Mouse (Mus musculus): Measurements from ENCODE around the gene Rapgef3.
A peak's percentile ranks its signal among the peaks of the same experiment; 100 is the strongest.

The Rapgef3 gene

GRCm38 (mm10) chr15:97767280-97768186, at the start of gene Rapgef3:
Gene Rapgef3 (minus strand): TSS chr15:97767972.
- DNase-seq (ENCODE audit: low read depth in 1 of 2, low spot score in 2 of 2): peak in 1 of 2 experiments; percentile 59

GRCm38 (mm10) chr15:97816199-97816994, 48.6 kb upstream of the Rapgef3 start:
- no peak for DNase-seq (ENCODE audit: low read depth in 1 of 2, low spot score in 2 of 2)

- DNase-seq (ENCODE audit: low read depth in 1 of 2, low spot score in 2 of 2): no peak
Measured at GRCm38 (mm10) chr15:97815254-97815653, 47.5 kb upstream of the Rapgef3 start.

- no peak for DNase-seq (ENCODE audit: low read depth in 1 of 2, low spot score in 2 of 2)
Measured at GRCm38 (mm10) chr15:97814703-97815102, 46.9 kb upstream of the Rapgef3 start.

- no peak for DNase-seq (ENCODE audit: low read depth in 1 of 2, low spot score in 2 of 2)
Measured at GRCm38 (mm10) chr15:97813452-97814204, 45.9 kb upstream of the Rapgef3 start.

GRCm38 (mm10) chr15:97812875-97813274, 45.1 kb upstream of the Rapgef3 start:
- DNase-seq (ENCODE audit: low read depth in 1 of 2, low spot score in 2 of 2): no peak

GRCm38 (mm10) chr15:97812126-97812525, 44.4 kb upstream of the Rapgef3 start:
- DNase-seq (ENCODE audit: low read depth in 1 of 2, low spot score in 2 of 2): no peak

GRCm38 (mm10) chr15:97811307-97811706, 43.5 kb upstream of the Rapgef3 start:
- no peak for DNase-seq (ENCODE audit: low read depth in 1 of 2, low spot score in 2 of 2)

- no peak for DNase-seq (ENCODE audit: low read depth in 1 of 2, low spot score in 2 of 2)
Measured at GRCm38 (mm10) chr15:97810399-97810798, 42.6 kb upstream of the Rapgef3 start.

- DNase-seq (ENCODE audit: low read depth in 1 of 2, low spot score in 2 of 2): no peak
Measured at GRCm38 (mm10) chr15:97809942-97810341, 42.2 kb upstream of the Rapgef3 start.

- no peak for DNase-seq (ENCODE audit: low read depth in 1 of 2, low spot score in 2 of 2)
Measured at GRCm38 (mm10) chr15:97809206-97809605, 41.4 kb upstream of the Rapgef3 start.

GRCm38 (mm10) chr15:97808532-97808931, 40.8 kb upstream of the Rapgef3 start:
- DNase-seq (ENCODE audit: low read depth in 1 of 2, low spot score in 2 of 2): no peak

GRCm38 (mm10) chr15:97807867-97808266, 40.1 kb upstream of the Rapgef3 start:
- DNase-seq (ENCODE audit: low read depth in 1 of 2, low spot score in 2 of 2): no peak

GRCm38 (mm10) chr15:97802575-97802974, 34.8 kb upstream of the Rapgef3 start:
- no peak for DNase-seq (ENCODE audit: low read depth in 1 of 2, low spot score in 2 of 2)

GRCm38 (mm10) chr15:97801811-97802210, 34.0 kb upstream of the Rapgef3 start:
- DNase-seq (ENCODE audit: low read depth in 1 of 2, low spot score in 2 of 2): no peak

GRCm38 (mm10) chr15:97800853-97801252, 33.1 kb upstream of the Rapgef3 start:
- DNase-seq (ENCODE audit: low read depth in 1 of 2, low spot score in 2 of 2): no peak

- no peak for DNase-seq (ENCODE audit: low read depth in 1 of 2, low spot score in 2 of 2)
Measured at GRCm38 (mm10) chr15:97799446-97799845, 31.7 kb upstream of the Rapgef3 start.

- no peak for DNase-seq (ENCODE audit: low read depth in 1 of 2, low spot score in 2 of 2)
Measured at GRCm38 (mm10) chr15:97798134-97798533, 30.4 kb upstream of the Rapgef3 start.

- DNase-seq (ENCODE audit: low read depth in 1 of 2, low spot score in 2 of 2): no peak
Measured at GRCm38 (mm10) chr15:97796674-97797310, 29.0 kb upstream of the Rapgef3 start.

GRCm38 (mm10) chr15:97795559-97796235, 27.9 kb upstream of the Rapgef3 start:
- DNase-seq (ENCODE audit: low read depth in 1 of 2, low spot score in 2 of 2): no peak
